Mouse (Mus musculus) retina, postnatal 1 day (tissue): ENCODE data around the gene Sdhaf1.

ENCODE experiments used
- DNase-seq: peaks from one replicate; pipeline ENCODE4 v3.0.0-alpha.2; 2012

The Sdhaf1 gene

DNA sequence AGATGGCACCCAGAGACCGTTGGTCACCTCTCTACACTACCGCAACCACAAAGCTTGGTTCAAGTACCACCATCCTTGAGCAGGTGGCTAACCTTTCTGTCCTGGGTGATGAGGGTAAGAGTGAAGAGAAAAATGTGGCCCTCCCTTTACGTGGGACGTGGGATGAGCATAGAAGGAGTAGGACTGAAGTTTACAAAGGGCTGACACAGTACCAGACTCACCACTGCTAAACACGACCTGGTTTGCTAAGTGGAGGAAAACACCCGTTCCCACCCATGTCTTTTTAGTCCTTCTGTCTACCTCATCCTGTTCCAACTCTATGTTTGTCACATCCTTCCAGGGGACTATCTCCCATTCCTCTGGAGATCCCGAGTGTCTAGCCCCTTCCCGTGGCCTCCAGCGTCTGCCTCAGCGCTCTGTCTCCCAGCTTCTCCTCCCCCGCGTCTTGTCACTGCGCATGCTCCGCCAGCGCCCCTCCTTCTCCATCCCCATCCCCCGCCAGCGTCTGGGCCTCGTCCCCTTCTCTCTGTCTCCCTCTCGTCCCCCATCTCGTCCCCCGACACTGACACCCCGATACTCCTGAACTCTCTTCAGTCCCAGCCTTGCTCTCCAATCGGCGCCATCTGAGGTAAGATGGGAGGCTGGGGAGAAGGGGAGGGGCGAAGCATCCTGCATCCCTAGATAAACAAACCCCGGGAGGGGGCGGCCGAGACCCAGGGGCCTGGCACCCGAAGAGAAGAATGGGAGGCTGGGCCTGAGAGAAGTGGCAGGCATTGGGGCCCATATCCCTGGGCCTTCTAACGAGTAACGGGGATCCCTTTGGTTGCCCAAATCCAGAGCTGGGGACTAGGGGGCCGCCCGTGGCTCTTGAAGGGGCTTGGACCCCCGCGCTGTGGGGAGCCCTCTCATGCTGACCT is 32.2 kb downstream of the Sdhaf1 start, which contains the start of gene Clip3:
Gene Clip3 (plus strand): TSS at position 514 of the 917 bp plus-strand sequence.
- DNase-seq, result peak; percentile 92

DNA sequence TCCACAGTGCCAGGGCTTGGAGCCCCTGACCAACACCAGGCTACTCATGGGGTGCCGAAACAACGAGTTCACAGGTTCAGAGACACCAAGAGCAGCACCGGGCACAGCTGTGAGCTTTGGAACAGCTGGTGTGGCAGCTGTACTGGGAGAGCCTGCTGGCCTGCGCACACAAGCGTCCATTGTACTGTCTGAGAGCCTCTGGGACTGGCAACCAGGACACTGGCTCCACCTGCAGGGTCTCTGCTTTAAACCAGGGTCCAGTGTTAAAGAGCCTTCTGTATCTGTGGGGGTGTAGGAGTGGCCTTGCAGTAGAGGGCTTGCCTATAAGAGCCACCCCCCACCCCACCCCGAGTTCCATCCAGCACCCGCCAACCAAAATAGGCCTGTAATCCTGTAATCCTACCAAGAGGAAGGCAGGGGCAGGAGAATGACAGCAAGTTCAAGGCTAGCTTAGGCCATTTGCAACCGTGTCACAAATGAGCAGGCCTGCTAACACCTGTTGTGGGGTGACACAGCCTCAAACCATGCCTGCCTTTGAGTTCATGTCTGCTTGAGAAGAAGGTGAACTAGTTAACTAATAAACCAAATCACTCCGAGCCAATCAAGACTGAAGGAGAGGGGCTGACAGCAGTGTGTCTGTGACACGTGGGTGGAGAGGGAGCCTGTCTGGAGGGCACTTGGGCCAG is 33.8 kb downstream of the Sdhaf1 start:
- DNase-seq, result peak; percentile 73

DNA sequence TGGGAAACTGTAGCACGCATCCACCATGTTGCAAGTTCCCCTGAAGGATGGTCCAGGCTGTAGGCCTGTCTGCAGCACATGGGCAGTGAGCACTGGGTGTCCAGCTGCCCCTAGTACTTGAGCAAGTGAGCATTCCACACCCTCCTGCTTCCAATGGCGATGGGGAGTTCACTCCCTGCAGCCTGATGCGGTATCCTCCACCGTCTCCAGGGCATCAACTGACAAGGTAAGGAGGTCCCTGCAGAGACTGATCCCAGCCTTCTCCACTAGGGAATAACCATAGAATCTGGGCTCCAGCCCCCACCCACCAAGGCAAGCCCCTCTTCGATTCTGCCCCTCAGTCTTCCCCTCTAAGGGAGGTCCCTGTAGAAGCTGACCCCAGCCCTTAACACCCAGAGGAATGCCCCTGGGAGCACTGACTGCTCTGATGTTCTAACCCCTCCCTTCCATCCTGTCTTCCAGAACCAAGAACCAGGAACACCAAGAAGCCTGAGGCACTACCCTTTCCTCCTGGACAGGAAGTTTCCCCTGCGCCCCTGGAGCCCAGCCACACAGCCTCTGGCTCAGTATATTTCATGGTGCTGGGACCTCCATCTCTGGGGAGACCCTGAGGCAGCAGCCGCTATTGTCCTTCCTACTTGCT is 34.5 kb downstream of the Sdhaf1 start:
- no peak for DNase-seq

DNA sequence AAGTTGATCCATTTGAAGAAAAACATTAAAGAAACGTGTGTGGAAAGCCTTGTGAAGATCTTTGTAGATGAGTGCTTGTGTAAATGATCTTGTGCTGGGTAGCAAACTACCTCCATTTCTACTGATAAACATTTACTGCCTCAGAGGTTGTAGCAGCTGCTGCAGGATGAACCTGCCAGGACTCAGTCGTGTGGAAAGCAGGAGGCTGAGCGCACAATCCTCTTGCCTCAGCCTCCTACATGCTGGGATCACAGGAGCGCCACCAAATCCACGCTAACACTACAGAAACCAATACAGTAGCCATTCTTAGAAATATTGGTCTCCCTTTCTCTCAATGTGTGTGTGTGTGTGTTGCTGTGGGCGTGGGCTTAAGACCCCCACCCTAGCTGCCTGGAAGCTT is 35.6 kb downstream of the Sdhaf1 start:
- DNase-seq, result no peak

DNA sequence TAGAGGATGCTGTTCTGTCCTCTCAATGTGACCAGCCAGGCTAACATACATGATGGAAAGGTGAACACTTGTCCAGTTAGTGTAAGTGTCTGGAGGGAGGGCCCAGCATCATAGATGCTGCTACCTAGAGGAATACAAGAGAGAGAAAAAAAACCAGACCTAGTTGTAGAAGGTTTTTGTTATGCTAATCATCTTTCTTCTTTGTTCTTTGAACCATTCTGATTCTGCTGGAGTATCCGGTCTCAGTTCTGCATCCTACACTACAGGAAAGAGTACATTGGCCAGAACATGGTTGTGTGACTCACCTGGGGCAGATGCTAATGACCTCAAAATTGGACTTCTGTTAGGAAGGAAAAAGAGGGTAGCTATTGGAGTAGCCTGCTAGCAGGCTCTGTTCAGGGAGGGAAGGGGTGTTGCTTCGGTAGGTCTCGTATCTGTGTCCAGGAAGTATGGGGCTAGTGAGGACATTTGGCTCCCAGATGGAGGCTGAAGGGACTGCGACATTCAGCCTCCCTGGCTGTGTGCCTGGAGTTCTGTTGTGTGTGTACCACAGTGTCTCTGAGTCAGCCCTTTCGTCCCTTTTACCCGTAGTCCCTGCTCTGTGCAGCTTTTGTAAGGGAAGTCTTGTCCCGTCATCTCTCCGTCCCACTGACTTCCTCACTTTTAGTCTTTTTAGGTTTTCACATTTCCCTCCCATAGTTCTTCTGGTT is 36.8 kb downstream of the Sdhaf1 start:
- DNase-seq, result no peak

DNA sequence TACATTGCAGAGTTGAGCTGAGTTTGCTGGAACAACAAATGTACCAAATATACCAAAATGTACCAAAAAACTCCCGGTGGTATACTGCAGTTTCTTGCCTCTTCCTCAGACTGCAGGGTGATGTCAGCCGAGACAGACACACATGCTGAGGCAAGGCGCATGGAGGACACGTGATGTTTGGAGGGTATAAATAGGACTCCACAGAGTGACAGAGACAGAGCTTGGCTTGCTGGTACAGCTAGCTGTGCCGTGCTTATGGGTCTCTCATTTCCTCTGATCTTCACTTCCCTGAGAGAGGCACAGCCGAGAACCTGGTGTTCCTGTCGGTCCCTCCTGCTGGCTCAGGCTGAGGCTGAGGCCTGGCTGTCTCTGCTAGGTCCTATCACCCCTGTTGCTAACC is 41.0 kb downstream of the Sdhaf1 start:
- no peak for DNase-seq

DNA sequence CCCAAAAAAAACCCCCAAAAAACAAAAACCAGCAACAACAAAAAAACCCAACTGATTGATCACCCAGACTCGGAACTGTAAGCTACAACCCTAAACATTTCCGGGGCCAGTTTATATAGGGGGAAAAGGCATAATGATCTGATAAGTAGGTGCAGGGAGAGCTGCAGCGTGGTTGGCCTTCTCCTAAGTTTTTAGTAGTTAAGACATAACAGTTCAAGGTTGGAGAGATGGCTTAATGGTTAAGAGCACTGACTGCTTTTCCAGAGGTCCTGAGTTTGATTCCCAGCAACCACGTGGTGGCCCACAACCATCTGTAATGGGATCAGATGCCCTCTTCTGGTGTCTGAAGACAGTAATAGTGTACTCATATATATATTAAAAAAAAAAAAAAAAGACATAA is 42.2 kb downstream of the Sdhaf1 start:
- DNase-seq, result no peak

DNA sequence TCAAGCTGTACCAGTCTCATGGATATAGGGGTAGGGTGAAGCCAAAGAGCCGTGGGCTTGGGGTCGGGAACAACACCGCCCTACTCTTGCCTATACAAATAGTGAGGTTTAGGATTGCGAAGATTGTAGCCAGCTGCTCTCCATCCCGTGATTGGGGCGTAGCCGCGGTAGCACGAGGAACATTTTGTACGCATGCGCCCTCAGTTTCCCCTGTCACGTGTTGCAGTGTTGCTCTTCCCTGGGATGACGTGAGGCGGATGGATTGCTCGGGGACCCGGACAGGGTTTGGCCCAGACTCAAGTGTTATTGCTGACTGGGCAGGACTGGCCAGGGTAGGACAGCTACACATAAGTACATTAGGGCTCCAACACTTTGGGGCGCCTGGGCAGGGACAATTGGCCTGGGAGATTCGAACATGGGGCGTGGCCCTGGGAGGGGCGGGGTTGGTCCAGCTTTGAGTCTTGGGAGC is 43.0 kb downstream of the Sdhaf1 start:
- DNase-seq, result peak; percentile 95

DNA sequence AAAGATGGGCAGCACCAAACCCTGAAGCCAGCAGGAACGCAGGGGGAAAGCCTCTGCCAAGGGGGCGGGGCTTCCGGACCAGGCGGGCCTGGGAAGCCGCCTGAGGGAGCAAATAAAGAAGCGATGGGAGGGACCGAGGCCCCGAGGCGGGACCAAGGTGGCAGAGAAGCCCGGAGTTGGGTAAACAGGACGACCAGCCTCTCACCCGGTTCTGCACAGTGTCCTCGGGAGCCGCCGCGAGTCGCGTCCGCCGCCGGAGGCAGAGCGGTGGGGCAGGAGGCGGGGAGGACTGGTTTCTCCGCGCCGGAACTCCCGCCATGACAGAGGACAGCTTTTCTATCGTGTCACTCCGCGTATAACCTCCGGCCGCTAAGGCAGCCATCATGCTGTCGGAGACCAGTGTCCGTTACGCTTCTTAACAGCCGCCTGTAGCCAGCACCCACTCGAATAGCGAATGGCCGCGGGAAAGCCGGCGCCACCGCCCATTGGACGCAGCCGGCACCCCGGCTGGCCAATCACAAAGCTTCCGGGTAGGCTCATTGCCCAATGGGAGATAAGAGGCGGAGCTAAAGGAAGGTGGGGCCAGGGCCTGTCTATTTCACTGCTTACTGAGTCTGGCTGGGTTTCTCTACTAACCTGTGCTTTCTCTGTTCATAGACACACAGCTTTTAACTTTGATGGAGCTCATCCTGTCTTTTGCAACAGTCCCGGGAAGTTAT is 43.6 kb downstream of the Sdhaf1 start, which contains the start of the genes Thap8 and Wdr62:
Gene Thap8 (plus strand): TSS at position 144 of the 719 bp plus-strand sequence.
Gene Wdr62 (minus strand): TSS at position 469 of the 719 bp plus-strand sequence.
- peak; percentile 97 for DNase-seq

DNA sequence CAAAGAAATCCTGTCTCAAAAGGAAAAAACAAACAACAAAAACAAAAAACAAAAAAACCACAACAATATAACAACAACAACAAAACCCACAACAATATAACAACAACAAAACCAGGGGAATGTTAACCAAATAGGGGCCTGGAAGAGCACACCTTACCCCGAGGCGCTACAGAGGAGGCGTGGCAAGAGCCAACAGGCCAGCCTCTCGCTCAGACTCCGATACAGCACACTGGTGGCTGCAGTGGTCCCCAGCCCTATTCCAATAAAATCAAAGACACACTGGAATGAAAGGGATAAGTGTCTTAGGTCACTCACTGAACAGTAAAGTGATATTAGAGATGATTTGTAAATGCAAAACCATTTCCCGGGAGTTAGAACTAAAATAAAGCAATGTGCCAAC is 44.2 kb downstream of the Sdhaf1 start:
- DNase-seq, result no peak

DNA sequence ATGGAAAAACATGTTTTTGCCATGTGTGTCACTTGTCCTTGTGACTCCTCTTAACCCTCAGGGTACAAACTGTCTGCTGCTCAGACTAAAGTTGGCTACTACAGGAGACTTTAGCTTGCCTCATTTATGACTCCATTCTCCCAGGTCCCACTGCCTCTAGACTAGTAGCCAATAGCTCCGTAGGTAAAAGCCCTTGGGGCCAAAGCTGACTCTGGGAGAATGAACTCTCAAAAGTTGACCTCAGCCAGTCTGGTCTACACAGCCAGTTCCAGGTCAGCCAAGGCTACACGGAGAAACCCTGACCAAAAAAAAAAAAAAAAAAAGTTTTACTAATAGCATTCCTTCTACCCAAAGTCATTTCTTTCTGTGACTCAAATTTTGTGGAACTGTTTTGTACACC is 44.8 kb downstream of the Sdhaf1 start:
- DNase-seq, result no peak

DNA sequence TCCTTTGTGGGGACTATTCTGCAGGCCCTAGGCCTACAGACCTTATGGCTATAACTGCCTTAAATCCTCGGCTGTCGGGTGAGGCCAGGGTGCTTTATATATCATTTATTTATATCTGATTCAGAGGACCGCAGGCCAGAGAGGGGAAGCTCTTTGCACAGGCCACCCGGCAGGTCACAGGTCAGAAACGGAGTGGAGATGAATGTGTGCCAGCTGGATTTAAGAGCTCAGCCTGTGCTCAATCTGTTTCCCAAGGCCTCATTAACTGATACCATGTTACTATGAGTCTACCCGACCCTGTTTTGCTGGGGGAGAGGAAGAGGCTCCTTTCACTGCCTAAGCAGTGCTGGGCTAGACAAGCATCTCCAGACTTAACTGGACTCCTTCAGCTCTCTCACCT is 49.3 kb downstream of the Sdhaf1 start:
- no peak for DNase-seq
